Mouse (Mus musculus): ENCODE measurements around the gene Abhd17a. TPM values are rescaled to one million over a fixed set of nuclear protein-coding genes. Genes with fewer than 3 reads are reported as not detected.

Gene Abhd17a
- polyA plus RNA-seq, 1 experiment = 191 TPM

DNA sequence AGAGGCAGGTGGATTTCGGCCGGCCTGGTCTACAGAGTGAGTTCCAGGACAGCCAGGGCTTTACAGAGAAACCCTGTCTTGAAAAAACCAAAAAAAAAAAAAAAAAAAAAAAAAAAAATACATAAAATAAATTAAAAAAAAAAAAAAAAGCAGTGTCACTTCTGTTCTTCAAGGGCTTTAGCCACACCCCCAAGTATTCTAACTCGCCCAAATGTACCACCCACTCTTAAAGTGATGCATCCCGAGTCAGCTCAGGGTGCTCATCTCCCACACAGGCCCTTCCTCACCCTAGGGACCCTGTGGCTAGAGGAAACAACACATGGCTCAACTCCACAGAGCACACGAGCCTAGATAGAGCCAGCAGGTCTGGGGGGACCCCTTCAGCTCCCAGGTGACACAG lies 7.1 kb downstream of the Abhd17a start:
- peaks cover 26% of the 10 kb centered on the region for H3K4me1 ChIP-seq (ENCODE audit: control insufficient read depth, insufficient read depth, low read length)
- no peak overlapping the region for H3K4me3 ChIP-seq (replicated peaks; ENCODE audit: extremely low read depth, low read depth, low read length)
- 71% methylated on average over 5 of the region's 5 CpGs for WGBS
- no peak for DNase-seq
- TF ChIP-seq CTCF (IDR thresholded peaks at IDR 0.05; ENCODE audit: insufficient read depth, low read length) (no peak), POLR2A (IDR thresholded peaks at IDR 0.05; ENCODE audit: borderline replicate concordance, extremely low read depth, low read depth, low read length) (no peak)

DNA sequence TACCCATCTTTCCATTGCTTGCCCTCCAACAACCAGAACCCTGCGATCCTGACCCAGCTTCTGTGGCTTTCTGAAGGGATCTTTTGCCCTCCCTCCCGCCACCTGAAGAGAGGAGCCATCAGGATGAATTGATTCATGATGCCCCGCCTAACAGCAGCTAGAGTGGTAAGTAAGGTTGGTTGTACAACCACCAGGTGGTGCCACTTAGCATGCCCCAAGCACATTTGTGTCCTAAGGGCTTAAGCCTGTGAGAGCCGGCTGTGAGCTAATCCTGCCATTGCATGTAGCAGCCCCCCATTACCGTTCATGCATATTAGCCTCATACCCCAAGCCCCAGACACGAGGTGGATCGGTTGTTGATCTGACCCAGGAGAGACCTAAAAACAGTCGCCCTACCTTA lies 11.2 kb downstream of the Abhd17a start:
- WGBS = 9% methylated on average over 8 of the region's 8 CpGs
- no peak for DNase-seq
- no peak overlapping the region for H3K4me3 ChIP-seq (replicated peaks; ENCODE audit: extremely low read depth, low read depth, low read length)

GRCm38 (mm10) chr10:80578131-80578750 lies 11.9 kb downstream of the Abhd17a start:
- under 1% methylated on average over 29 of the region's 29 CpGs for WGBS
- Histone ChIP-seq H3K4me3 (replicated peaks; ENCODE audit: extremely low read depth, low read depth, low read length) (peak overlapping the region; percentile 90), H3K4me1 (ENCODE audit: control insufficient read depth, insufficient read depth, low read length) (no peaks in the 10 kb centered on the region)
- peak; percentile 71 for TF ChIP-seq CTCF (IDR thresholded peaks at IDR 0.05; ENCODE audit: insufficient read depth, low read length)
- TF ChIP-seq POLR2A (IDR thresholded peaks at IDR 0.05; ENCODE audit: borderline replicate concordance, extremely low read depth, low read depth, low read length) = no peak
- peak; percentile 80 for DNase-seq

More for the DNA sequence above, 11.2 kb downstream of the Abhd17a start:
- TF ChIP-seq CTCF (IDR thresholded peaks at IDR 0.05; ENCODE audit: insufficient read depth, low read length) = peak; percentile 55
- TF ChIP-seq POLR2A (IDR thresholded peaks at IDR 0.05; ENCODE audit: borderline replicate concordance, extremely low read depth, low read depth, low read length) = no peak
- peaks cover 2% of the 10 kb centered on the region; the same call in 1 of the 2 replicates for H3K4me1 ChIP-seq (ENCODE audit: control insufficient read depth, insufficient read depth, low read length)

- WGBS = under 1% methylated on average over 84 of the region's 97 CpGs
- Histone ChIP-seq H3K4me1 (ENCODE audit: control insufficient read depth, insufficient read depth, low read length) (no peaks in the 10 kb centered on the region), H3K4me3 (replicated peaks; ENCODE audit: extremely low read depth, low read depth, low read length) (peak within 1 kb of the TSS; percentile 90)
- DNase-seq = peak; percentile 99
- TF ChIP-seq POLR2A (IDR thresholded peaks at IDR 0.05; ENCODE audit: borderline replicate concordance, extremely low read depth, low read depth, low read length) (peak; percentile 93; the same call in 1 of the 2 replicates), CTCF (IDR thresholded peaks at IDR 0.05; ENCODE audit: insufficient read depth, low read length) (no peak)
Observed at GRCm38 (mm10) chr10:80577195-80578130, 12.7 kb downstream of the Abhd17a start, which contains the start of gene Klf16. TSS of gene Klf16 (minus strand) at chr10:80577321.

DNA sequence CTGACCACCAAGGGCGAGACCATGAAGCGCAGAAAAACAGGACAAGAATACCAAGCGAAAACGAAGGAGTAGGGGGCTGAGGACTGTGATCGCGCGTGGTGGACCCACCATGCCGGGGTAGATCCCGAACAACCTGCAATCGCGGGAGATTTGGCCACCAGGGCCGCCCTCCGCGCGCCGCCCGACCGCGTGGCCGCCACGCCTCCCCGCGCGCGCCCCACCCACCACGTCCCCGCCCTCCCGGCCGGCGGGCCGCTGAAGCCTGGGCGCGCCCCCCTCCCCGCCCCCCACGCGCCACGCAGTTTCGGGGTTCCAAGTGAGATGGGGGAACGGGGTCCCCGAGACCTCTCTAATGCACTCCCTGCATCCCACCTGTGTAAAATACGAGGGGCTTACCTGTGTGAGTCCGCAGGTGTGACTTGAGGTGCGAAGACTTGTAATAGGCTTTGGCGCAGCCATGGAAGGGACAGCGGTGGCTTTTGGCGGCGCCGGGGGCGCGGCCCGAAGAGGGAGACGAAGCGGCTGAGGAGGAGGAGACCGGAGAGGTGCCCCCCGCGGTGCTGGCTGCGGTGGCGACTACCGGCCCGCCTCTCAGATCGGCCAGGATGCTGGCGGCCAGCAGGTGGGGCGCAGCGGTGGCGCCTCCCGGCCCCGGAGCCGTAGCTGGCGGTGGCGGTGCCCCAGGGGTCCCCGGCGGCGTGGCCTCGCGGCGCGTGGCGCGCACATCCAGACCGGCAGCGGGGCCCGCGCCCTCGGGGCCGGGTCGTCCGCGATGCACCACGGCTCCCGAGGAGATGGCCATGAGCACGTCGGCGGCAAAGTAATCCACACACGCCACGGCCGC lies 13.6 kb downstream of the Abhd17a start:
- under 1% methylated on average over 90 of the region's 96 CpGs for WGBS
- DNase-seq = peak; percentile 60
- H3K4me3 ChIP-seq (replicated peaks; ENCODE audit: extremely low read depth, low read depth, low read length) = peak overlapping the region; percentile 81
- no peak for TF ChIP-seq CTCF (IDR thresholded peaks at IDR 0.05; ENCODE audit: insufficient read depth, low read length)
- TF ChIP-seq POLR2A (IDR thresholded peaks at IDR 0.05; ENCODE audit: borderline replicate concordance, extremely low read depth, low read depth, low read length) = no peak
- H3K4me1 ChIP-seq (ENCODE audit: control insufficient read depth, insufficient read depth, low read length) = no peaks in the 10 kb centered on the region

GRCm38 (mm10) chr10:80575925-80576324 lies 14.2 kb downstream of the Abhd17a start:
- 0 out of 2 replicates have a peak, but pooled peaks cover 2% of the 10 kb centered on the region for H3K4me1 ChIP-seq (ENCODE audit: control insufficient read depth, insufficient read depth, low read length)
- no peak for DNase-seq
- TF ChIP-seq POLR2A (IDR thresholded peaks at IDR 0.05; ENCODE audit: borderline replicate concordance, extremely low read depth, low read depth, low read length) = no peak
- H3K4me3 ChIP-seq (replicated peaks; ENCODE audit: extremely low read depth, low read depth, low read length) = peak overlapping the region; percentile 62
- 13% methylated on average over 17 of the region's 17 CpGs for WGBS

DNA sequence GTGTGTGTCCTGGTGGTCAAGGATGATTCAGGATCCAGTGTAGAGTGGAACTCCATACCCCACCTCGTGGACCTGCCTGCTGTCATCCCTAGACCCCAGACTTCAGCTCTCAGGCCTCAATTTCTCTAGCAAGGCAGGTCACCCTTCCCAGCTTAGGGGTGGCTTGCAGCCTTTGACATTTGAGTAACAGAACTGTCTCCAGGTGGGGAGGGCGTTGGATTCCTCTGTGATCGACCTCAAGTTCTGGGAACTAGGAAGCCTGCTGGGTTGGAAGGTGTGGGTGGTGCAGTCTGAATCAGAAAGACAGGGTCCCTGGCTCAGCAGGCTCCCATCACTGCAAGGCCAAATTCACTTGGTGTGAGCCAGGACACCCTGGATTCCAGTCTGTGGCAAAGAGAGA lies 15.2 kb downstream of the Abhd17a start:
- TF ChIP-seq POLR2A (IDR thresholded peaks at IDR 0.05; ENCODE audit: borderline replicate concordance, extremely low read depth, low read depth, low read length) (no peak), CTCF (IDR thresholded peaks at IDR 0.05; ENCODE audit: insufficient read depth, low read length) (no peak)
- H3K4me3 ChIP-seq (replicated peaks; ENCODE audit: extremely low read depth, low read depth, low read length) = no peak overlapping the region
- WGBS = 70% methylated on average over 3 of the region's 3 CpGs
- no peak for DNase-seq
- 0 out of 2 replicates have a peak, but pooled peaks cover 2% of the 10 kb centered on the region for H3K4me1 ChIP-seq (ENCODE audit: control insufficient read depth, insufficient read depth, low read length)

GRCm38 (mm10) chr10:80573944-80574343 lies 16.2 kb downstream of the Abhd17a start:
- 64% methylated on average over 9 of the region's 9 CpGs for WGBS
- Histone ChIP-seq H3K4me3 (replicated peaks; ENCODE audit: extremely low read depth, low read depth, low read length) (no peak overlapping the region), H3K4me1 (ENCODE audit: control insufficient read depth, insufficient read depth, low read length) (0 out of 2 replicates have a peak, but pooled peaks cover 2% of the 10 kb centered on the region)
- no peak for TF ChIP-seq POLR2A (IDR thresholded peaks at IDR 0.05; ENCODE audit: borderline replicate concordance, extremely low read depth, low read depth, low read length)
- no peak for TF ChIP-seq CTCF (IDR thresholded peaks at IDR 0.05; ENCODE audit: insufficient read depth, low read length)
- DNase-seq = no peak

DNA sequence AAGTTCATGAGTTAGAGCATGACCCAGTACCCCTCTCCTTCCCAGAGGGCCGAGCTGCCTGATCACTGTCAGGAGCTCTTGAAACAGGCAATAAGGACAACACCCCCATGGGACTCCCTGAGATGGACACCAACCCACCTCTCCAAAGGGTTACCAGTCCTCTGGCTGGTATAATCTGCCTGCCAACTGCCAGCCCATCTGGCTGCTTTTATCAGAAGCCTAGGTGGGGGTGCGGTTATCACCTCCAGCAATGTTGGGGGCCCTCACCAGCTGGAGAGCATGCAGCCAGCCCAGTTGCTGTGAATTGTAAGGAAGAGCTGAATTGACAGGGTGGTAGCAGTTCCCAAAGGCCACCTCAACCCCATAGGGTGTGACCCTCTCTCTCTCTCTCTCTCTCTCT lies 17.7 kb downstream of the Abhd17a start:
- 88% methylated on average over 2 of the region's 2 CpGs for WGBS
- no peak overlapping the region for H3K4me3 ChIP-seq (replicated peaks; ENCODE audit: extremely low read depth, low read depth, low read length)
- DNase-seq = no peak

More for the DNA sequence above, 17.7 kb downstream of the Abhd17a start:
- H3K4me1 ChIP-seq (ENCODE audit: control insufficient read depth, insufficient read depth, low read length) = 0 out of 2 replicates have a peak, but pooled peaks cover 2% of the 10 kb centered on the region
- TF ChIP-seq CTCF (IDR thresholded peaks at IDR 0.05; ENCODE audit: insufficient read depth, low read length) = no peak
- TF ChIP-seq POLR2A (IDR thresholded peaks at IDR 0.05; ENCODE audit: borderline replicate concordance, extremely low read depth, low read depth, low read length) = no peak

All from lung, adult 2 months (tissue).